Mouse (Mus musculus) kidney, adult 2 months (tissue): ENCODE data around the gene 2310057N15Rik.

Experiments used
- CTCF ChIP-seq: fragments of 200-500 bp; conservative IDR thresholded peaks from 2 replicates; pipeline ENCODE4 v1.5.1; 2011; ENCODE audit warnings: low read depth, mild to moderate bottlenecking, control low read depth, low read length, moderate library complexity, mixed read lengths; ENCODE audit not compliant: insufficient read depth, insufficient read length
- POLR2A ChIP-seq: fragments of 200-500 bp; IDR thresholded peaks from one replicate; pipeline ENCODE4 v1.6.1; 2011; ENCODE audit warnings: low read depth, low read length, control low read depth

- TF ChIP-seq POLR2A (no peak), CTCF (peak; percentile 41; the same call in 1 of the 2 replicates)
These were observed 49.7 kb upstream of the 2310057N15Rik start for GRCm38 (mm10) chr16:88823736-88824135.
